Mouse (Mus musculus) adipocyte (in vitro differentiated cells): ENCODE results near the gene Naa38.

Source experiments
- DNase-seq: peaks from one replicate; pipeline ENCODE4 v3.0.0-alpha.2; 2016; ENCODE audit warnings: low spot score

Gene Naa38

DNA sequence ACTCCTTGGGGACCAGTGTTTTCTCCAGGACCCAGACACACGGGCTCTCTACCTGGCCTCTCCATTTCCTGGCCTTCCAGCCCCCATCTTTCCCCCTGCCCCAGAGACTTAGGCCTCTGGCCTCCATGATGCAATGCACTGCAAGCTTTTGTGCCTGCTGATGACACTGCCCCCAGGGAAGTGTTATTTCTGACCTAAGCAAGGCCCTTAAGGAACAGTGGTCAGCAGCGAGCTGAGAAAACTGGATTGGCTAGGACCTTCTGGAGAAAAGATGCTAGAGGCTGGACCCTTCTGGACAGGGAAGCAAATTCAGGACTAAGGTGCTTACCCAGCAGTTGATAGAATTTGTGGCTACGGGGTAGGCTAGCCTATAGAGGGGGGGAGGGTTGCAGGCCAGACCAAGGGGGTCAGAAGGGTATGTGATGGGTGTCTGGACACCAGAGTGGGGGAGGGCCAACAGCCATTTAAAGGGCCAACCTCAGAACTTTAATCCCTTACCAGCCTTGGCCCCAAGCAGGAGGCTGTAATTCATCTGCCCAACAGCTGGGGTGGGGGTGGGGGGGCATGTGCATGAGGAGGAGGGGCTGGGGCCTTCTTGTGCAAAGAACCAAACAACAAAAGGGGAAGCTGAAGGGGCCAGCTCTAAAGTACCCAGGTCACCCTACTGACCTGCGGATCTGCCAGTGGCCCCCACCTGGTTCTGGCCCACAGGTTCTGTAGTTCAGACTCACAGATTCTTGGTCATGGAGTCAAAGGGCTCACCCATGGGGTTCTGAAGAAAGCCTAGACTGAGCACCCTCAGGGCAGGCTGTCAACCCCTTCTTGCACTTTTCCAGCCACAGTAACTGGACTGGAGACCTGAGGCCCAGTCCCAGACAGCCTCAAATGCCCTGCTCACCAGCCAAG lies 19.4 kb downstream of the Naa38 start:
- DNase-seq, result peak; percentile 76

DNA sequence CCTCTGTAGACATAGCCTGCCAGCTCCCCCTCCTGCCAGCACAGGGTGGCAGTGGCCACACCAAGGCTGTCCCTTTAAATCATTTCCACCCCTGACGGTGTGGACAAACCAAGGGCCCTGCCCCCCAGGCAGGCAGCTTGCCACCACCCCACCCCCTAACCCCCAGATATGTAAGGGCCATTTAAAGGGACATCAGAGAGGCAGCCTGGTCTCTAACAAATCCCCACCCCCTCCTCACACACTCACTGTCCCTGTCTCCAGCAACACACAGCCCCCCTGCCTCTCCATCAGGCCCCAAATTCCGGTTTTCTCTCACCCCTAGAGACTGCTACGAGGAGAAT lies 20.0 kb downstream of the Naa38 start:
- peak; percentile 91 for DNase-seq

DNA sequence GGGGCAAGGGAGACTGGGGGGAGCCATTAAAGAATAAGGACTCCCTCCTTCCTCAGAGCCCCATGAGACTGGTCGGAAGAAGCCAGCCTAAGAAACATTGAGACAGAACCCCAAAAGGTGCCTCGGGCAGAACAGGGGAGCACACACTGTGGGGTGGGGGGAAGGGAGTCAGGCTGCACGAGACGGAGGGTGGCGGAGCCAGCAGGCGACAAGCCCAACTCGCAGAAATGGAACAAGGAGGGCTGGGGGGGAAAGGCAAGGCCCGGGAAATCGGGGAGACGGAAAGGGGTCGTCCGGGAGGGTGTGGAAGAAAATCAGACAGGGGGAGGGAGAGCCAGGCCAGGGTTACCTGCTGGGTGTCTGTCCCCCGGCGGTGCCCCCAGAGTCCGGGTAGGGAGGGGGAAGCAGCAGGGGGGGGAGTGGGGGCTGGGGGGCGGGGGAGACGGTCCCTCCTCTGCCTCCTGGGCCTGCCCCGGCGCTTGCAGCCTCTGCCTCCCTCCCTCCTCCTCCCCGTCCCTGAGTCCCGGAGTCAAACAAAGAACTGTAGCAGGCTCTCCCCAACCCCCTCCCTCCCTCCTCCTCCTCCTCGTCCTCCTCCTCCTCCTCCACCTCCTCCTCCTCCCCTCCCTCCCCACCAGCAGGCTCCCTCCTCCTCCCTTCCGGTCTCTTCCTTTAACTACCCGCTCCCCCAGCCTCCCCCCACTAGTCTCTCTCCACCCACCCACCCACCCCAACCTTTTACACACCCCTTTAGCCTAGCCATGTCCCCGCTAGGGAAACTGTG lies 20.6 kb downstream of the Naa38 start:
- peak; percentile 80 for DNase-seq

DNA sequence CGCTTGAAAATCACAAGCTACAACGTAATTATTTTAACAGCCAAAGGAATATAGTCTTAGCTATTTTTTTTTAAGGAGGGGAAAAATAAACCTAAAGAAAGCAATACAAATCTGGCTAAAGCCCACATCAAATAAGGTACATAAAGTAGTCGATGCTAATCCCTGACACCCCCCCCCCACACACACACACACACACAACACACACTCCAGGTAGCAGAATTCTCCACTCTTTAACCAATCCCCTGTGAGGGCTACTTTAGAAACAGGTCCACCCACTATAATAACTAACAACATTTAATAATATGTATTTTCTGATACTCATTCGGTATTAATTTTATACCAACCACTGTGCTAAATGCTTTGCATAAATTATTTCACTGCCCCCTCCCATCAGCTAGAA lies 21.2 kb downstream of the Naa38 start:
- peak; percentile 33 for DNase-seq

DNA sequence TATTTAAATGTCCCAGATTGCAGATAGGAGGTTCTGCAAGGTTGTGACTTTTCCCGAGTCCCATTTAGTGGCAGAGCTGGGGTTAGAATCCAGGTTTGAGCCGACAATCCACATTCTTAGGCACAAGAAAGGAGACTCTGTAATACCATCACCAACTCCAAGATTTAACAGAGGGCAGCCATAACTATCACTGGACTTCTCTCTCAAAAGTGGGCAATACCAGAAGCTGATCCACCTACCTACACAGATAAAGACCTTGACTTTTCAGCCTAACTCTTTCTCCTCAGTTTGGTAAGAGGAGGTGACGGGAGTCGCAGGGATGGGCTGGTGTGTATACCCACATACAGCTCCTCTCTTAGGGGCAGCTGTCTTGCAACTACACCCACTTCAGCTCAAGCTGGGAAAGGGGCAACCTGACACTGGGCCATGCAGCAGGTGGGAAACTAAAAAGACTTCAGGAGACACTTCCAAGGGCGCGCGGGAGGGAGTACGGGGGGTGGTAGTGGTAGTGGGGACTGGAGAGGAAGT lies 21.7 kb downstream of the Naa38 start:
- DNase-seq, result peak; percentile 42

DNA sequence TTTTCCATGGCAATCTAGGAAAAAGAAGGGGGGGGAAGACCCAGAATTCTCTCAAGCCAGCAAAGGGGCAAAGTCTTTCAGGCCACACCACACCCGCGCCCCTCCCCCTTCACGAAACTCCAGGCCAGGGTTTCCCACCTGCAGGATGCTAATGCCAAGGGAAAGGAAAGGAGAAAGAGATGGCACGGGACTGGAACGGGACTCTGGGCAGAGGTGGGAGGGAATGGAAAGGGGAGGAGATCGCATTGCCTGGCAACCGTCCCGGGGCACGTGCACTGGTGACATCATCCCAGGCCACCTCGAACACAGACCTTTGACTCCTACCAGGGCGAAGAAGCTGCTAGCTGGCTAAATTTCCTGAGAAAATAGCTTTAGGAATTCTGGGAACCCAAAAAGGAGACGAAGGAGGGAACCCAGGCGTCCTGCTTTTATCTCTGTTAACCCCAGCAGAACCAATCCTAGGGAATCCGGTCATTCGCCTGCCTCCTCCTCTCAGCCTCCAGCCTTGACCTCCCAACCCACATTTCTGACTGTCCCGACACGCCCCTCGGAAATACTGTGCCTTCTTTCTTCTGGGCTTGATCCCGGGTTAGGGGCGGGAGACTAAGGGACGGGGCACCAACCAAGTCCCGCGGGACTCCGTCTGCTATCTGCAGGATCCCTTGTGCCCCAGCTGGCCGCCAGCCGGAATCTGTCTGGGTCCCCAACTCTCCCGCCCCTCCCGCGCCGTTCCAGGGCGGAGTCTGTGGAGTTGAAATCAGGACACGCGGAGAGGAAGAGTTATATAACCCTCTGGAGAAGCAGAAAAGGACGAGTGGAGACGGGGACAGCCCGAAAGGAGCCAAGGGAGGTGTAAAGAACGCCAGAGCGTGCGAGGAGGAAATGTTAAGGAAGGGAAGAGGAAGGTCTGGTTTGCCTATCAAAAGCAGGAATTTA lies 22.4 kb downstream of the Naa38 start:
- peak; percentile 100 for DNase-seq

DNA sequence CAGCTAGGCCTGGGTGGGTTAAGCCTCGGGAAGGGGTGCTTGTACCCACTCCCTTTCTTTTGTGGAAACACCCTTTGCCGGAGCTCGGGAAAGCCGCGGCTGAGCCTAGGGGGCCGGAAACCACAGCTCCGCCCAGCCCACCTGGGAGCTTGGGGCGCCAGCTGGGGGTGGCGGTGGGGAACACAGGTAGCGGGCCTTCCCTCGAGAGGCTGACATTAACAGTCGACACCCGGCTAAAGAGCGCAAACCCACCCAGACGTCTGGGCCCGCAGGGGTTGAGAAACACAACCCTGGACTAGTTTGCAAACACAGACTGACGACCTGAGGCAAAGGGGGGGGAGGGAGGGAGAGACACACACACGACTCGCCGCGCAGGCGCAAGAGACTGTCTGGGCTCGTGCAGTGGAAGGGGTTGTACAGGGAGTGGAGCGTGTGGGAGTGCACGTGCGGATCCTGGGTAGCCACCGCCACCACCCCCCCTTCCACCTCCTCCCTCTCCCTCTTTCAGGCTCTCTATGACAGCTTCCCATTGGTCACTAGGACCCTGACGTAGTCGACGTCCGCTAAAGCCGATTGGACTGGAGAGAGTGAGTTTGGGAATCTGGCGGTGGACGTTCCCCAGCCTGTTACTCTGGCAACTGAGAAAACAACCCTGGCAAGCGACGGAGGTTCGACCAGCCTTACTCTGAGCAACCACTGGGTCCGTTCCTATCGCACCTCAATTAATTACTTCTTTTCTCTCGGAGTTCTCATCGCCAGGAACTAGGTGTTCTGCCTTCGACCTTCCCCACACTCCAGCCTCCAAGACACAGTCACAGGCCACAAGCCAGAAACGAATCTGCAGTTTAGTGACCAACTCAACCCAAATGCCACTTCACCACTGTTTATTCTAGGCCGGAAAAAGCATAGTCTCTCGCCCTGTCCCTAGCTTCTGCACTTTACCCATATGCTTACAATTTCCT lies 23.5 kb downstream of the Naa38 start:
- peak; percentile 99 for DNase-seq

DNA sequence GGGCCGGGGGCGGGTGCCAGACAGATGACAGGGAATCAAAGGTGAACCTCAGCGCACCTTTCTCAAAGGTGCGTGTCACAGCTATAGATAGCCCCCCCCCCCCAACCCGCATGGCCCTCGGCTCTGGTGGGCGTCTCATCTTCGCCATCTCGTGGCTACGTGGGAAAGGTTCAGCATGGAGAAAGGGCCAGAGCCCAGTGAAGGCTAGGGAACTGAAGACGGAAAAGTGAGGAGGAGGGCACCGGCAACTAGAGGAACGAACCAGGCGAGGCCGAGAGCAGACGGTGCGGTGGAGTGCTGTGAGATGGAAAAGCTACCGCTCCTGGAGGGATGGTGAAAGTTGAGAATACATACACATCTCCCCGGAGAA lies 24.1 kb downstream of the Naa38 start:
- DNase-seq, result peak; percentile 67

DNA sequence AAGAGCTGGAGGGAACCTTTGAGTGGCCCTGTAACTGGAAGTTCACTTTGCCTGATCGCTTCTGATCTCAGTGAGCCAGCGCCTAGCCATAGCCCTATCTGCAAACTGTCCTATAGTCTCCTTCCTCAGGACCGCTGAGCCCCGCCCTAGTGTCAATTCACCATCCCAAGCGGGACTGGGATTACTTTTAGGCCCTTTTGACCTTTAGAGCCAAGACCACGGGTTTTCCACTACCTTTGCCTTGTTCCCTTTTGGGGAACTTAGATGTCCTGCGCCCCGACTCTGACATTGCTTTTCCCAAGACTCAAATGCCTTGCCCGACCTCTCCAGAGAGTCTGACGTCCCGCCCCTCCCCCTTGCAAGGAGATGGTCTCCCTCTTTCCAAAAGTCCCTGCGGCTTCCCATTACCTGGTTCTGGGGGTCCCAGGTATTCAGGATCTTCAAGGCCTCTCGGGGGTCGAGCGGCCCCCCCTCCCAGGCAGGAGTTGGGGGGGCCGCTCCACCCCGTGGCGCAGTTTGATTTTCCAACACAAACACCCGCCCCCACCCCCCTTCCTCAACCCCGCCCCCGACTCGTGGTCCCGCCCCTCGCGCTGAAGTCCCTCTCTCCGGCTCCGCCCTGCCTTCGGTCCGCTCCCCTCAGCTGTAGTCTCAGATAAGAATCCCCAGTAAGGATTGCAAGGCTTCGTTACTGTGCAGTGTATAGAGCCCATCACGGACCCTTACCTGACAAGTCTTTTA lies 24.7 kb downstream of the Naa38 start:
- DNase-seq, result peak; percentile 74

DNA sequence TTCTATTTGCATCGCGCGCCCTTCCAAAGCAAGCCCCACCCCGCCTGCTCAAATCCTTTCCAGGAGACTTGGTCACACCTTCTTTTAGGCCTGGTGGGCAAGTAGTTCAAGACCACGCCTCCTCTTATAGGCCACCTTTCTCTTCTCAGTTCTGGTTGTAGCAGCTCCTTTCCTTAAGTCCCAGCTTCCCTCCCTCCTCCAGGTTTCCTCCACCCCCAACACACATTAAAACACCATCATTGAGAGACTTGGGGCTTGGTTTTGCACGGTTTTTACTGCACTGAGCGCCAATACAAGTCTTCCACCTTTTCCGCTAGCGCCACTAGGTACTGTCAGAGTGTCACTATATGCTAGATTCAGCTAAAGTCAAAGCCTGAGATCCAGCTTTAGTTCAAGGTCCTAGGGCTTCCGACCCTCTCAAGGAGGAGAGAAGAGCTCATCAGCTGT lies 25.3 kb downstream of the Naa38 start:
- no peak for DNase-seq

DNA sequence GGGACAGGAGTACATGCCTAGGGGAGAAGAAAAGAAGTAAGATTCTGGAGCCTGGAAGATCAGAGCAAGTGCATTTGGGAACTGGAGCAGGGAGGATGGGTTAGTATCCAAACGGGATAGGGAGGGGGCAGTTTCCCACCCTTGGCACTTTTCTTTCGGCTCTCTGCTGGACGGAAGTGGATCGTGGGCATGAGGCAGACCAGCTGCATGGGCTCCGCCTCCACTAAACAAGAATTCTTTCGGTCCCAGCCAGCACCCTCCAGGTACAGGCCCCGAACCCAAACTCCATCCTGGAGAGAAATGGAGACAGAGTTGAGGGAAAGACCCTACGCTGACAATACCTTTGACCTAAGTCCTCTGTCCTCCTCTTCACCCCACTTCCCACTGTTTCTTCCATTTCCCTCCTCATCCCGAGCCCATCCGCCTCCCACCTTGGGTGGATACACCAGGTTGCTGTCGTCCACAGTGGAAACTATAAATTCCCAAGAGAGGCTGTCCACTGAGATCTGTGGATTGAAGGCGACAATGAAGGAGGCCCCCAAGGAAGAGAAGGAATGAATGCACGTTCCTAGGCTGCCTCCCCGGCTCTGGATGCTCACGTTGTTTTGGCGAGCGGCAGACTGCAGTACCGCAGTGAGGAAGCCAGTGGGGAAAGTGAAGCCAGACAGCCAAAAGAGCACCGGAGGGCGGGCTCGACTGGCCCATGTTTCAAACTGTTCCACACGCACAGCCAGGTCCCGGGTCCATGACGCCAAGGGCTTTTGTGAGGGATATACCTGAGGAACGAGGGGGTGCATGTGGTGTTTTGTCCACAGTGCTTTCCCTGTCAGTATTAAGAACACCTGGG lies 26.1 kb downstream of the Naa38 start:
- DNase-seq, result no peak

DNA sequence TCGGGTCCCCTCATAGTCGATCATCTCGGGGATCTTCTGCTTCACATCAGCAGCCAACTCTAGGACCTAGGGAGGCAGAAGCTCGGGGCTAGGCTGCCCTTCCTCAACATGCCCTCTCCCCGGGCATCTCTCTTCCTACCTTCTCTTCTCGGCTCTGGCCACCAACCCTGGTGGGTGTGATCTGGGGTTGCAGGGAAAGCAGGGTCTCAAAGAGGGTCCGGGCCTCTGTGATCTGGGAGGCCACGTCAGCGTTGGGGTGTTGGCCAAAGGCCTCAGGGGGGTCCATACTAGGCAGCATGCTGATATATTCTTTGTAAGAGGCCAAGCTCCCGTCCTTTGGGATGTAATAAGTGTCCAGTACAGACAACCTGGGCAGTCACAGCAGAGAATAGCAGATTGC lies 27.6 kb downstream of the Naa38 start:
- no peak for DNase-seq

DNA sequence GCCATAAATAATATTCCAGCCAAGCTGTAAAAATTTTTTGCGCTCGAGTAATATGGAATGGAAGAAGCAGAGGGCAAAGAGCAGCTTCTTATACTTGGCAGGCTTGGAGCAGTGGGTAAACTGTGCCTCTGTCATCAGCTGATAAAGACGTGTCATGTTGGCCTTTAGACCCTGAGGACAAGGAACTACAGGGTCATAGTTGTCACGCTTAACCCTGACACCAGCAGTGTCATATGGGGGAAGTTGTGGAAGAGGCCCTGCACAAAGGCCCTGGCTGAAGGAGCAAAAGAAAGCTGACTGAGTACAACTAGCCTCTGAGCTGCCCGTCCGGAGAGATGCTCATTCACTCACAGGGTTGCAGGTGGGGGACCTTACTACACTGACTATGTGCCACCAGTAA lies 28.6 kb downstream of the Naa38 start:
- no peak for DNase-seq

DNA sequence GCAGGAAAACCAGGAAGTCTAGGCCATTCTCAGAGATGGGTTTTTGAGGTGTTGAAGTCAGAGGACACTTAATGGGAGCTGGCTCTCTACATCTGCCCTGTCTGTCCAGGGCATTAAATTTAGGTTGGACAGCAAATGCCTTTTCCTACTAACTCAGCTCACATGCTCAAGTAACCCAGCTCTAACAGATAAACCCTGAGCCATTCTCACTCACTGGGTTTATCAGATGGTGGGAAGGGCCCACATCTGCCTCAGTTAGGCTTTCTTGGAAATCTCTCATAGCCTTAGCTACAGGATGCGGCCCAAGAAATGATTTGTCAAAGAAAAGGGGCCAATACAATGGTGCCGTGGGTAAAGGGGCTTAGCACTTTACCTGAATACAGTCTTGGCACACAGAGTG lies 31.0 kb downstream of the Naa38 start:
- no peak for DNase-seq

DNA sequence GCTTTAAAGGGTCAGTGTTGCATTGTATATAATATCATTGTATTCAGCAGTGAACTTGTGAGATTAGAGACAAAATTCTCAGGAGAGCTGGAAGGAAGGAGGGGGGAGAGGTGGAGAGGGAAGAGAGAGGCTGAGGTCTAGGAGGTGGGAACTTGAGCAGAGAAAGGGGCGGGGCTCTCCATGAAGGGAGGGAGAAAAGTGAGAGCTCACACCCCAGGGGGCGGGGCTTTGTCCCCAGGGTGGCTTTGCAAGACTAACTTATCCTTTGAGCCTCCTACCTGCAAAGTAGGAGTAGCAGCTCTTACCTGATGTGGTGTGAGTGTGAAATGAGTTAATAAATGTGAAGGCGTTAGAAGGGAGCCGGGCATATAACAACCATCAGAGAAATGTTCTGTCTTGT lies 33.5 kb downstream of the Naa38 start:
- DNase-seq, result peak; percentile 32

DNA sequence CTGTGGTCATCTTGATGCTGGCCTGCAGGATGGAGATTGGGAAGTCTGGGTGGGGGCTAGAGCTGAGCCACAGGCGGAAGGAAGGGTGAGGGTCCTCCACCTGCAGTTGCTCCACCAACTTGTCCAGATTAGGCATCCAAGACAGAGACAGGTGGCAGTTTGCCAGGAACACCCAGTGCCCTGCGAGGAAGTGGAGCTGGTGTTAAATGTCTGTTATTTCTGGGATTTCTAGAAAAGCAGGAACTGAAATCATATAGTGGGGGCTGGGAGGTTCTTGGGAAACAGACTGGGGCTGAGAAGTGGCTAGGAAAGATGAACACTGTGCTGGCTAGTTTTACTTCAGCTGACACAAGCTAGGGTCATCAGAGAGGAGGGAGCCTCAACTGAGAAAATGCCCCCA lies 34.0 kb downstream of the Naa38 start:
- DNase-seq, result no peak

DNA sequence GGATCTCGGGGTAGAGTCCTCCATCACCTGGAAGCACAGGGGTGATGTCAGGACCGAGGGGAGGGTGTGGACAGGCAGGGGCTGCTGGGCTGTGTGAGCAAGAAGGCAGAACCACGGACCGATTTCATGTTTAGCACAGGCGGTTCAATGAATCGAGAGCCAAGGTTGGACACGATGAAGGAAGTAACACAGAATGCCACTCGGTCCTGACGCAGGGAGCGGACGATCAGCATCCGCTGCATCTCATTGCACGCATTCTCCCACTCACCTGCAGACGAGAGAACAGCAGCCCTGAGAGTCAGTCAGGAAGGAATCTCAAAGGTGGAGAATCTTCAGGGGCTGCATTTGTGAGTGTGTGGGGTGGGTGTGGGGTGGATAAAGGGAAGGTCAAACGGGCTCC lies 35.3 kb downstream of the Naa38 start:
- DNase-seq, result no peak

DNA sequence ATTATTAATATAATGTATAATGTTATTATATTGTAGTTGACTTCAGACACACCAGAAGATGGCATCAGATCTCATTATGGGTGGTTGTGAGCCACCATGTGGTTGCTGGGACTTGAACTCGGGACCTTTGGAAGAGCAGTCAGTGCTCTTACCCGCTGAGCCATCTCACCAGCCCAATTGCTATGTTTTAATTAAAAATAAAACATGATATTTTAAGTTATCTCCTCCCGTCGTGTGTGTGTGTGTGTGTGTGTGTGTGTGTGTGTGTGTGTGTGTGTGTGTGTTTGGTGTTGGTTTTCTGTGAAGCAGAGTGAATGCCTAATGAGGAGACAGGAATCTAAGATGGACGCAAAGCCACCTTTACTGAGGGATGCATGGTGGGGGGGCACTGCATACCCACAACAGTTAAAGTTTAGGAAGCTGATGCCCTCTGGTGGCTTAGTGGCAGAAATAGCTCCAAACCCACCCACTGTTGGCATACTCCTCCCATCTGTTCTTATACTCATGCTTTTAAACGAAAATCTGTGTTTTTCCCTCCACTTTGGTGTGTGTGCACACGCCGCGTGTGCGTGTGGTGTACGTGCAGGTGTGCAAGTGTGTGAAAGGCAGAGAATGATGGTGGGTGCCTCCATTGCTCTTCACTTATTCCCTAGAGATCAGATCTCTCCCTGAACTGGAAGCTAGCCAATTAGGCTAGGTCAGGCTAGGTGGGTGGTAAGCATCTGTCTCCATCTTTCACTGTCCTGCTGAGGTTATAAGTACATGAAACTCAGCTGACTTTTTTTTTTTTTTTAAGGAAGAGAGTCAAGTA lies 36.7 kb downstream of the Naa38 start:
- DNase-seq, result peak; percentile 71
